Mouse (Mus musculus) naive thymus-derived CD4-positive, alpha-beta T cell, adult 2 months (primary cell): ENCODE measurements around the gene Ganc.

ENCODE experiments used
- DNase-seq: peaks from one replicate; pipeline ENCODE4 v3.0.0-alpha.2; 2011; ENCODE audit warnings: low read depth

Ganc gene

GRCm38 (mm10) chr2:120403653-120403985, at the start of gene Ganc:
Ganc (plus strand) TSS chr2:120403896.
- no peak for DNase-seq

- no peak for DNase-seq
Observed at GRCm38 (mm10) chr2:120360425-120360824, 43.3 kb upstream of the Ganc start.

- DNase-seq, result no peak
Observed at GRCm38 (mm10) chr2:120366501-120366900, 37.2 kb upstream of the Ganc start.

- no peak for DNase-seq
Observed at GRCm38 (mm10) chr2:120367416-120368207, 36.1 kb upstream of the Ganc start.

GRCm38 (mm10) chr2:120373858-120374257, 29.8 kb upstream of the Ganc start:
- no peak for DNase-seq

GRCm38 (mm10) chr2:120386264-120386663, 17.4 kb upstream of the Ganc start:
- no peak for DNase-seq

- no peak for DNase-seq
Observed at GRCm38 (mm10) chr2:120387291-120387690, 16.4 kb upstream of the Ganc start.

GRCm38 (mm10) chr2:120389376-120389775, 14.3 kb upstream of the Ganc start:
- DNase-seq, result no peak

- no peak for DNase-seq
Observed at GRCm38 (mm10) chr2:120390934-120391333, 12.8 kb upstream of the Ganc start.

GRCm38 (mm10) chr2:120392406-120392805, 11.3 kb upstream of the Ganc start:
- DNase-seq, result no peak

- DNase-seq, result no peak
Observed at GRCm38 (mm10) chr2:120397951-120398350, 5.7 kb upstream of the Ganc start.

GRCm38 (mm10) chr2:120402813-120403212, 883 bp upstream of the Ganc start:
- DNase-seq, result no peak

GRCm38 (mm10) chr2:120403986-120404822, 508 bp downstream of the Ganc start, which contains the start of gene Tmem87a:
Tmem87a (minus strand) TSS chr2:120404113.
- DNase-seq, result peak; percentile 96

GRCm38 (mm10) chr2:120404823-120405765, 1.4 kb downstream of the Ganc start:
- DNase-seq, result peak; percentile 6

GRCm38 (mm10) chr2:120411096-120411628, 7.5 kb downstream of the Ganc start:
- no peak for DNase-seq

- no peak for DNase-seq
Observed at GRCm38 (mm10) chr2:120414113-120414512, 10.4 kb downstream of the Ganc start.

- no peak for DNase-seq
Observed at GRCm38 (mm10) chr2:120414738-120415414, 11.2 kb downstream of the Ganc start.

- no peak for DNase-seq
Observed at GRCm38 (mm10) chr2:120424386-120424785, 20.7 kb downstream of the Ganc start.

- DNase-seq, result no peak
Observed at GRCm38 (mm10) chr2:120444486-120444885, 40.8 kb downstream of the Ganc start.

GRCm38 (mm10) chr2:120446373-120446772, 42.7 kb downstream of the Ganc start:
- DNase-seq, result no peak

- DNase-seq, result no peak
Observed at GRCm38 (mm10) chr2:120447306-120447705, 43.6 kb downstream of the Ganc start.
